Mouse (Mus musculus) CD4-positive, CD25-positive, alpha-beta regulatory T cell, adult 4 months (primary cell): ENCODE measurements around the gene Camk1d. TPM values are rescaled to one million over a fixed set of nuclear protein-coding genes. Genes with fewer than 3 reads are reported as not detected.

Source experiments
- polyA plus RNA-seq, 2 experiments: library from polyadenylated mRNA; unstranded; fragments of 100-300 nt; shearing (Covaris generic); gene quantifications; one replicate each; pipeline ENCODE4 v1.2.1; 2017

Gene Camk1d
- polyA plus RNA-seq, 2 experiments from 2014 or later, result 9.7 to 10.1 TPM

Other genes starting within 250 kb of the Camk1d start
- 10 to 100 TPM; 42.0 to 54.7 TPM for gene Nudt5, start 130.5 kb upstream of the Camk1d start, polyA plus RNA-seq
- gene Cdc123, start 130.6 kb upstream of the Camk1d start, polyA plus RNA-seq, result 100 to 1,000 TPM; 181 to 224 TPM
- gene Gm13199, start 148.4 kb upstream of the Camk1d start, polyA plus RNA-seq, result 1 to 10 TPM in 1 of 2 experiments, not detected in 1; 2.5 TPM
- gene Sec61a2, start 180.9 kb upstream of the Camk1d start, polyA plus RNA-seq, result 10 to 100 TPM; 17.6 to 25.1 TPM
- gene Dhtkd1, start 228.3 kb upstream of the Camk1d start, polyA plus RNA-seq, result under 1 TPM in 1 of 2 experiments, not detected in 1; 0.05 TPM
- gene Upf2, start 237.0 kb upstream of the Camk1d start, polyA plus RNA-seq, result 10 to 100 TPM; 18.5 to 20.8 TPM